Mouse (Mus musculus): ENCODE results near the gene Mpped2. TPM values are rescaled to one million over a fixed set of nuclear protein-coding genes. Genes with fewer than 3 reads are reported as not detected.

Gene Mpped2
- polyA plus RNA-seq, 1 experiment from 2014 or later: 45.6 TPM

- Histone ChIP-seq H3K4me2 (ENCODE audit: low read length) (peak overlapping the region; percentile 95), H3K4me1 (replicated peaks; ENCODE audit: control insufficient read depth, insufficient read depth, low read length) (peaks cover 6% of the 10 kb centered on the region; the same call in 1 of the 2 replicates), H3K9ac (ENCODE audit: low read length) (peak overlapping the region; percentile 93), H3K27ac (ENCODE audit: low read depth) (peak overlapping the region; percentile 96), H3K9me3 (ENCODE audit: control insufficient read depth, low read length) (no peaks in the 10 kb centered on the region), H3K36me3 (ENCODE audit: control insufficient read depth, insufficient read depth, low read length) (peaks cover 5% of the 10 kb centered on the region), H3K4me3 (ENCODE audit: low read depth, low read length) (peak overlapping the region; percentile 90), H3K27me3 (replicated peaks; ENCODE audit: control insufficient read depth, insufficient read depth, low read length) (no peaks in the 10 kb centered on the region)
- ATAC-seq (replicated peaks; ENCODE audit: low FRiP score, low TSS enrichment, low read depth) (no peak), DNase-seq (ENCODE audit: low spot score) (no peak)
- 0% methylated on average over 10 of the region's 10 CpGs for WGBS
These were observed 1.5 kb downstream of the Mpped2 start for GRCm38 (mm10) chr2:106694567-106694885.

GRCm38 (mm10) chr2:106694886-106695733, 2.0 kb downstream of the Mpped2 start:
- peak; percentile 81 for DNase-seq (ENCODE audit: low spot score)
- ATAC-seq (replicated peaks; ENCODE audit: low FRiP score, low TSS enrichment, low read depth): peak; percentile 12; the same call in 1 of the 2 replicates
- peaks cover 11% of the 10 kb centered on the region for H3K36me3 ChIP-seq (ENCODE audit: control insufficient read depth, insufficient read depth, low read length)
- peak overlapping the region; percentile 90 for H3K4me3 ChIP-seq (ENCODE audit: low read depth, low read length)
- H3K27ac ChIP-seq (ENCODE audit: low read depth): peak overlapping the region; percentile 96
- peaks cover 6% of the 10 kb centered on the region; the same call in 1 of the 2 replicates for H3K4me1 ChIP-seq (replicated peaks; ENCODE audit: control insufficient read depth, insufficient read depth, low read length)
- H3K9me3 ChIP-seq (ENCODE audit: control insufficient read depth, low read length): no peaks in the 10 kb centered on the region
- H3K4me2 ChIP-seq (ENCODE audit: low read length): peak overlapping the region; percentile 95
- no peaks in the 10 kb centered on the region for H3K27me3 ChIP-seq (replicated peaks; ENCODE audit: control insufficient read depth, insufficient read depth, low read length)
- WGBS: under 1% methylated on average over 40 of the region's 41 CpGs
- peak overlapping the region; percentile 93 for H3K9ac ChIP-seq (ENCODE audit: low read length)

- no peak for ATAC-seq (replicated peaks; ENCODE audit: low FRiP score, low TSS enrichment, low read depth)
These were observed 2.6 kb downstream of the Mpped2 start for GRCm38 (mm10) chr2:106695734-106696022.

GRCm38 (mm10) chr2:106696372-106696771, 3.3 kb downstream of the Mpped2 start:
- H3K4me2 ChIP-seq (ENCODE audit: low read length): peak overlapping the region; percentile 95
- DNase-seq (ENCODE audit: low spot score) (no peak), ATAC-seq (replicated peaks; ENCODE audit: low FRiP score, low TSS enrichment, low read depth) (no peak)
- H3K27me3 ChIP-seq (replicated peaks; ENCODE audit: control insufficient read depth, insufficient read depth, low read length): no peaks in the 10 kb centered on the region
- H3K4me1 ChIP-seq (replicated peaks; ENCODE audit: control insufficient read depth, insufficient read depth, low read length): peaks cover 6% of the 10 kb centered on the region; the same call in 1 of the 2 replicates
- H3K9ac ChIP-seq (ENCODE audit: low read length): no peak overlapping the region
- no peaks in the 10 kb centered on the region for H3K9me3 ChIP-seq (ENCODE audit: control insufficient read depth, low read length)
- no peak overlapping the region for H3K4me3 ChIP-seq (ENCODE audit: low read depth, low read length)
- no peak overlapping the region for H3K27ac ChIP-seq (ENCODE audit: low read depth)
- WGBS: 86% methylated on average over 8 of the region's 8 CpGs
- peaks cover 21% of the 10 kb centered on the region for H3K36me3 ChIP-seq (ENCODE audit: control insufficient read depth, insufficient read depth, low read length)

More at GRCm38 (mm10) chr2:106695734-106696022, 2.6 kb downstream of the Mpped2 start:
- Histone ChIP-seq H3K36me3 (ENCODE audit: control insufficient read depth, insufficient read depth, low read length) (peaks cover 15% of the 10 kb centered on the region), H3K9me3 (ENCODE audit: control insufficient read depth, low read length) (no peaks in the 10 kb centered on the region), H3K9ac (ENCODE audit: low read length) (peak overlapping the region; percentile 93), H3K27ac (ENCODE audit: low read depth) (0 out of 2 replicates have a peak overlapping the region, but pooled peaks have one; percentile 11), H3K4me1 (replicated peaks; ENCODE audit: control insufficient read depth, insufficient read depth, low read length) (peaks cover 6% of the 10 kb centered on the region; the same call in 1 of the 2 replicates), H3K4me2 (ENCODE audit: low read length) (peak overlapping the region; percentile 95), H3K27me3 (replicated peaks; ENCODE audit: control insufficient read depth, insufficient read depth, low read length) (no peaks in the 10 kb centered on the region), H3K4me3 (ENCODE audit: low read depth, low read length) (peak overlapping the region; percentile 90)
- 4% methylated on average over 13 of the region's 13 CpGs for WGBS
- no peak for DNase-seq (ENCODE audit: low spot score)

- 82% methylated on average over 5 of the region's 5 CpGs for WGBS
- Histone ChIP-seq H3K4me2 (ENCODE audit: low read length) (no peak overlapping the region), H3K4me1 (replicated peaks; ENCODE audit: control insufficient read depth, insufficient read depth, low read length) (no peaks in the 10 kb centered on the region), H3K27me3 (replicated peaks; ENCODE audit: control insufficient read depth, insufficient read depth, low read length) (no peaks in the 10 kb centered on the region), H3K9me3 (ENCODE audit: control insufficient read depth, low read length) (no peaks in the 10 kb centered on the region), H3K27ac (ENCODE audit: low read depth) (no peak overlapping the region), H3K9ac (ENCODE audit: low read length) (no peak overlapping the region), H3K4me3 (ENCODE audit: low read depth, low read length) (no peak overlapping the region), H3K36me3 (ENCODE audit: control insufficient read depth, insufficient read depth, low read length) (peaks cover 17% of the 10 kb centered on the region; the same call in 1 of the 2 replicates)
- DNase-seq (ENCODE audit: low spot score) (no peak), ATAC-seq (replicated peaks; ENCODE audit: low FRiP score, low TSS enrichment, low read depth) (no peak)
These were observed 12.6 kb downstream of the Mpped2 start for GRCm38 (mm10) chr2:106705664-106706063.

- H3K4me2 ChIP-seq (ENCODE audit: low read length): no peak overlapping the region
- no peak overlapping the region for H3K9ac ChIP-seq (ENCODE audit: low read length)
- no peaks in the 10 kb centered on the region for H3K27me3 ChIP-seq (replicated peaks; ENCODE audit: control insufficient read depth, insufficient read depth, low read length)
- no peaks in the 10 kb centered on the region for H3K9me3 ChIP-seq (ENCODE audit: control insufficient read depth, low read length)
- no peak overlapping the region for H3K27ac ChIP-seq (ENCODE audit: low read depth)
- peak; percentile 47 for DNase-seq (ENCODE audit: low spot score)
- ATAC-seq (replicated peaks; ENCODE audit: low FRiP score, low TSS enrichment, low read depth): no peak
- WGBS: 93% methylated on average over 2 of the region's 2 CpGs
- 0 out of 2 replicates have a peak, but pooled peaks cover 12% of the 10 kb centered on the region for H3K36me3 ChIP-seq (ENCODE audit: control insufficient read depth, insufficient read depth, low read length)
- peaks cover under 1% of the 10 kb centered on the region; the same call in 1 of the 2 replicates for H3K4me1 ChIP-seq (replicated peaks; ENCODE audit: control insufficient read depth, insufficient read depth, low read length)
- H3K4me3 ChIP-seq (ENCODE audit: low read depth, low read length): no peak overlapping the region
These were observed 14.1 kb downstream of the Mpped2 start for GRCm38 (mm10) chr2:106707136-106707535.

- Histone ChIP-seq H3K4me2 (ENCODE audit: low read length) (no peak overlapping the region), H3K9me3 (ENCODE audit: control insufficient read depth, low read length) (no peaks in the 10 kb centered on the region), H3K27ac (ENCODE audit: low read depth) (no peak overlapping the region), H3K4me3 (ENCODE audit: low read depth, low read length) (no peak overlapping the region), H3K36me3 (ENCODE audit: control insufficient read depth, insufficient read depth, low read length) (no peaks in the 10 kb centered on the region), H3K9ac (ENCODE audit: low read length) (no peak overlapping the region), H3K27me3 (replicated peaks; ENCODE audit: control insufficient read depth, insufficient read depth, low read length) (no peaks in the 10 kb centered on the region), H3K4me1 (replicated peaks; ENCODE audit: control insufficient read depth, insufficient read depth, low read length) (peaks cover 5% of the 10 kb centered on the region)
- DNase-seq (ENCODE audit: low spot score) (no peak), ATAC-seq (replicated peaks; ENCODE audit: low FRiP score, low TSS enrichment, low read depth) (no peak)
- WGBS: 30% methylated on average over 7 of the region's 7 CpGs
These were observed 17.9 kb downstream of the Mpped2 start for GRCm38 (mm10) chr2:106710862-106711477.

- ATAC-seq (replicated peaks; ENCODE audit: low FRiP score, low TSS enrichment, low read depth) (no peak), DNase-seq (ENCODE audit: low spot score) (no peak)
- Histone ChIP-seq H3K4me2 (ENCODE audit: low read length) (no peak overlapping the region), H3K9me3 (ENCODE audit: control insufficient read depth, low read length) (no peaks in the 10 kb centered on the region), H3K27me3 (replicated peaks; ENCODE audit: control insufficient read depth, insufficient read depth, low read length) (no peaks in the 10 kb centered on the region), H3K4me3 (ENCODE audit: low read depth, low read length) (no peak overlapping the region), H3K9ac (ENCODE audit: low read length) (no peak overlapping the region), H3K36me3 (ENCODE audit: control insufficient read depth, insufficient read depth, low read length) (no peaks in the 10 kb centered on the region), H3K27ac (ENCODE audit: low read depth) (no peak overlapping the region), H3K4me1 (replicated peaks; ENCODE audit: control insufficient read depth, insufficient read depth, low read length) (peaks cover 5% of the 10 kb centered on the region)
- WGBS: 43% methylated on average over 6 of the region's 6 CpGs
These were observed 18.4 kb downstream of the Mpped2 start for GRCm38 (mm10) chr2:106711506-106711905.

All from intestine, embryonic 14.5 days (tissue).